Mouse (Mus musculus) yolk sac, embryonic 10.5 days (tissue): Measurements from ENCODE around the gene Nek1.

ENCODE experiments used
- DNase-seq: peaks from one replicate; pipeline ENCODE4 v3.0.0-alpha.2; 2017; ENCODE audit warnings: low spot score

Gene Nek1

GRCm38 (mm10) chr8:60992910-60993638, at the start of gene Nek1:
Gene Nek1 (plus strand): TSS chr8:60993195.
- peak; percentile 99 for DNase-seq

GRCm38 (mm10) chr8:60947503-60947902, 45.5 kb upstream of the Nek1 start:
- peak; percentile 12 for DNase-seq

DNA sequence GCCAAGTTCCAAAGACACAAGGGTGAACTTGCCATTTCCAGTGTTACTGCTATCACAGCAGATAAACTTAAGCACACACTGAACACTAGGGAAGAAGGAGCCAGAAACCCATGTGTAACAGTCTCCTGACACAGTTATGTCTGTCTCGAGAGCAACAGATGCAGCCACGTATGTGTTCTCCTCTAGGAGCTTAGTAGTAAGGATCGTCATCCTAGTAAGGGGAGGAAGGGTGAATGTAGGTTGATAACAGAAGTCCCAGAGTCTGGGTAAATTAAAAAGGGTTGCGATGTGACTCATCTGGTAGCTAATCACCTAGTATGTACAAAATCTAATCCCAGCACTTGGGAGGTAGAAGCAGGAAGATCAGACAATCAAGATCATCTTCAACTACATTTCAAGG, 43.1 kb upstream of the Nek1 start:
- DNase-seq: no peak

DNA sequence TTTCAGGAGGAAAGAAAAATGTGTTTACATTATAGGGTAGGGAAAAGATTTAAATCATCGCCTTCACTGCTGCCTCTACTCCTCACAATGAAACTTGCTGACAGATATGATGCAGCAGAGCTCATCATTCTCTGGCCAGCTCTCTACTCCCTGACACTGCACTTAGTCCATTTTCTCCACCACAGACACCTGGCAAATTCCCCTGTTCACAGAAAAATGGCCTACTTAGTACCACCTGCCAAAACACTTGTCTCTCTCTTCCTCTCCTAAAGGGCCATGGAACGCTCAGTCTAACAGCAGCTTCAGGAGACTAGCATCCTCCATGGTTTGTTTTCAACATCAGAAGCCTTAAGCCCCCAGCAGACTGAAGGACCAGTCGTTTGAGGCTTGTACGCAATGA, 41.7 kb upstream of the Nek1 start:
- no peak for DNase-seq

DNA sequence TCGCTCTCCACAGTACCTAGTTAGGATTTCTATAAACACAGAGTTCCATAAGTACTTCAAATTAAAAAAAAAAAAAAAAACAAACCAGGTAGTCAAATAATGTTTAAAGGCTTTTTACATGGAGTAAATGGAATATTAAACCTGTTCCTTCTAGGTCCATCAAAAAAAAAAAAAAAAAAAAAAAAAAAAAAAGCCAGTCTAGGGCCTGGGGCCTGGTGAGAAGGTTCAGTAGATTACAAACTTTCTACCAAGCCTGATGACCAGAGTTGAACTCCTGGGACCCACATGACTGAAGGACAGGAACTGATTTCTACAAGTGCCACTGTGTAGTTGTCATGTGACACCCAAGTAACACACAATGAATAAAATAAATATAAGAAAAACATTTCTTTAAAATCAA, 41.2 kb upstream of the Nek1 start:
- no peak for DNase-seq

- DNase-seq: no peak
These were observed 40.2 kb upstream of the Nek1 start for GRCm38 (mm10) chr8:60952803-60953202.

GRCm38 (mm10) chr8:60954281-60955014, 38.5 kb upstream of the Nek1 start:
- peak; percentile 71 for DNase-seq

DNA sequence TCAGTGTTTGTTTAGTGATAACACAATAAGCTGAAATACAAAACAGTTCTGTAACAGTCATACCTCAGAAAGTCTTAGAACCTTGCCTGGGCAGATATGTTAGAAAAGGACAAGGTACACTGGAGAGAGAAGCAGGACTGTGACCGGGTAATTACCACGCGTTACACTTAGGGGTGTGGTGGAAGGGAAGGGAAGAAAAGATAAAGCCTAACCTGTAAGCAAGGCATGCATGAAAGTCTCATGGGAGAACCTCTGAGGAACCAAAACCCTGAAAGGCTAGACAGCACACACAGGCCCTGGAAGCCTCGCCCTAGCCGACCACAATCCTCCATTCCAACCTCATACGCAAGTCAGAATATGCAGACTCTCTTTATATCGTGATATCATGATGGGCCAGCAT, 36.1 kb upstream of the Nek1 start:
- DNase-seq: peak; percentile 23

- no peak for DNase-seq
These were observed 30.2 kb upstream of the Nek1 start for GRCm38 (mm10) chr8:60962763-60963162.

DNA sequence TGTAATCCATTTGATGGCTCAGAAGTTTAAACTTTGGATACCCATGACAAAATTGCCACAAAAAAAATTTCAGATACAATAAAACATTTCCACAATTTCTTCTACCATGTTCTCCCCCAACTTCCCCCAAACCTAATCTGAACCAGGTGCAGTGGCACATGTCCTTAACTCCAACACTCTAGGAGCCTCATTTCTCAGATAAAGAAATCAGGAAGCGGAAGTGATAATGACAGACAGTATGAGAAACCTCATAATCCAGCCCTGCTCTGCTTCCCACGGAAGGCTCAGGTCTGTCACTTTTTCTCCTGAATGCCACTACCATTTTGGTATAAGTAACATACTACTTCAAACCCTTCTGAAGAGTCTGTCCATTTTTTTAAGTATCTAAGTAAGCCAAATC, 29.1 kb upstream of the Nek1 start:
- DNase-seq: no peak

- no peak for DNase-seq
These were observed 28.5 kb upstream of the Nek1 start for GRCm38 (mm10) chr8:60964518-60964917.

DNA sequence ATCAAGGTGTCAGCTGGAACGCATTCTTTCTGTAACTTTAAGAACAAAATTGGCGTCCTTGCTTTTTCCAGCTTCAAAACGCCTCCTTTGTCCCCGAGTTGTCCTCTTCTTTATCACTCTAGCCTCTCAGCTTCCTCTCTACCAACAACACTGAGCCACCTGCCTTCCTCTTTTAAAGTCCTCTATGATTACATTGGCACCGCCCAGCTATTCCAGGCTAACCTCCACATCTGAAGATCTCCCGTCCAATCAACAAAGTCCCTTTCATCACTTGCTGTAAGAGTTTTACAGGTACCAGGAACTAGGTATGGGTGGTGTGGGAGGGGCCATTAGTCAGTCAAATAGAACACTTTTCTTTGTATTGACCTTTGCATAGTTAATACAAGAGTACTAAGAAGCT, 27.7 kb upstream of the Nek1 start:
- no peak for DNase-seq

DNA sequence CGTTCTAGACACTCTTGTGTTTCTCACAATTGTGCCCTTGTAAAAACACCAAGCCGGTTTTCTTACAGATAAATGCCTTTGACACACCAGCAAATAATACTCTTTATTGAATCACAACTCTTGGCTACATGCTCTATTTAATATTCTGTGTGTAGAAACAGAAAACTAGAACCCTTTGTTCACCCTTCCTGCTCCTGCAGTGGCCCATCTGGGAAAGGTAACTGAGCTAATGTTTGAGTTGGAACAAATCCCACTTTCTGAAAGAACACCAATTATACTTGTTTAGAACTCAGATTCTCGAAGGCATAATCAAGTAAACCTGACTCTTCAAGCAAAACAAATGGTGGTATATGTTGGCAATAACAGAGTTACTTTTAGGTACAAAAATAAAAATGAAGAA, 27.3 kb upstream of the Nek1 start:
- DNase-seq: no peak

DNA sequence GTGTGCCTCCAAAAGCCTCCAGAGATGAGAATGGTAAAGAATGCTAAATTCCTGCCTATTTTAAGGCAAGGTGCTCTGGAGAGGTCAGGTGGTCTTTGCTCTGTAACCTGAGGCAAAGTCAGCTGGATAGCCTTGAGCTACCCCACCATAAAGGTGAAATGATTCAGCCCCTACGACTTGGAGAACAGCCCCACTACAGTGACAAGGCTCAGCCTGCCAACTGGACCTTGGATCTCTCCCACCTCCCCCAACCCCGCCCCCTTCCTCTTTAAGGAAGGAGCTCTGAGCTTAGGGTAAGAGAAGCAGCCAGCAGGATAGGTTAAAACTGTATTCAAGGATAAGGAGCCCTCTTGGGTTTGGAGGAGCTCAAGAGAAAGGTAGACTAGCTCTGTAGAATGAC, 23.9 kb upstream of the Nek1 start:
- DNase-seq: peak; percentile 26

GRCm38 (mm10) chr8:60971808-60972207, 21.2 kb upstream of the Nek1 start:
- DNase-seq: no peak

DNA sequence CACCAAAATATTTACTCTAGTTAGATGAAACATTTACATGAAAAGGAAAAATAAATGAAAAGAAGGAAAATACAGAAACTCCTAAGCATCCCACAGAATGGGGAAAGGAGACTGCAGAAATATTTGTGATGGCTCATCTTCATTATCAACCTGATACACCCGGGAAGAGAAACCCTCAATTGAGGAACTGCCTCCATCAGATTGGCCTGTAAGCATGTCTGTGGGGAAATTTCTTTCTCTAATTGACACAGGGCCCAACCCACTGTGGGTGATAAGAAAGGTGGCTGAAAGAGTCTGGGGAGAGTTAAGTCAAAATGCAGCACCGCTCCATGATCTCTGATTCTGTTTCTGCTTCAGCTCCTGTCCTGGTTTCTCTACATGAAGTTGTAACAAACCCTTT, 19.5 kb upstream of the Nek1 start:
- no peak for DNase-seq

DNA sequence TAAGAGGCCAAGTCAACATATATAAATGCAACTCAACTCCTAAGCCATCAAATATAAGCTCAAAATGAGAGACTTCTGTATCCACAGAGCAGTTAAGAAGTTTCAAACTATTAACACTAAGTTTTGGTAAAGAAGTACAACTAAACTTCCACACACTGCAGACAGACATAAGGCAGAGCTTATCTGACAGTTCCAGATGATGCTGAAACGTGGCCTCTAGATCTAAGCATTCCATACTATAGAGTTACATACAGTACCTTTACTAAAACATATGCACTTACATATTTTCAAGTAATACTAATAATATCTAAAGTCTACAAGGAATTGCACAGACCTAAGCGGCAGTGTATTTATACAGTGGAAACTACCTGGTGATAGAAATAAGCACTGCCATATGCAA, 18.2 kb upstream of the Nek1 start:
- DNase-seq: no peak

DNA sequence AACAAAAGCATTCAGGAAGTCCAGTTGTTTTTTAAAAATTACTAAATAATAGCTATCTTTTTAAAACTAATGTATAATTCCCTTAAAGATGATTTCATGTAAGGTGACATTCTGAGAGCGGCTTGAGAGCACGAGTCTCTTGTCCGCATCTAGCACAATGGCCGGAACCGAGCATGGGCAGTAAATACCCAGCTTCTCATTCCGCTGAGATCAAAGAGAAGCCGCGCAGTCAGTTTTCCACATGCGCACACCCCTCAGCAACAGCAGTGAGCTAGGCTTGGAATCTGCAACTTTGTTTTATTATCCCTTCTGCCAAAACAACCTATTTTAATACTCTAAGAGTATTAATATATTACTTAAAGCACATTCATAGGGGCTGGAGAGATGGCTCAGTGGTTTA, 16.2 kb upstream of the Nek1 start:
- DNase-seq: no peak

DNA sequence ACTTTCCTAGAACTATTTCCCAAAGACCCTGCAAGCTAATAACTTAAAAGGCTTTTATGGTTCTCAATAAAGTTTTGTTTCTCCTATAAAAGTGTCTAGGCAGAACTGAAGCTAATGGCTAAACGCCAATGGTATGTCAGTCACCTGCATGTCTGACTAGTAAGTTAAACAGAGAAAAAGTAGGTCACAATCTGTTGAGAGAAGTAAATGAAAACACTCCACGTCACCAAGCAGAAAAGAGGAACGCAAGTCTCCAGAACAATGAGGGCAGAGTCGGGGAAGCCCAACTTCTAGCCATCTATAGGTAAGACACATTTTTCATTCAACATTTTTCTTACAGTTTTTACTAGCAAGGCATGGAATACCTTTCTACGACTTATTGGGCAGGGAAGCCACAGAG, 14.5 kb upstream of the Nek1 start:
- no peak for DNase-seq

DNA sequence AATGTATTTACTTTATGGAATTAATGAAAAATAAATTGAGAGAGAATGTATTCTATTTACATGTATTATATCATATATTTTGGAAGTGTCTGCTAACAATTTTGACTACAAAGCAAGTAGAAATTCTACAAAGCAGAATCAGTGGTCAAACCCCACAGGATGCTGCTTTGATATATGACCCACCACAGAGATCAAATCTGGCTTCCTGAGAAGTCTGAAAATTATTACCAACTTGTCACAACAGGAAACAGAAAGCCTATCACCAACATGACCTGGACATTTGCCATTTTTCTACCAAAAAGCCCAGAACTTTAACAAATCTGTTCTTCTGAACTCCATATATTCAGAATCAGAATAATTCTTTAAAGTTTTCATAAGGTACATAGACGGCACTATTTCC, 11.6 kb upstream of the Nek1 start:
- DNase-seq: no peak

GRCm38 (mm10) chr8:60982701-60983687, 10.0 kb upstream of the Nek1 start, which contains the start of gene Clcn3:
Gene Clcn3 (minus strand): TSS chr8:60983300.
- peak; percentile 98 for DNase-seq

DNA sequence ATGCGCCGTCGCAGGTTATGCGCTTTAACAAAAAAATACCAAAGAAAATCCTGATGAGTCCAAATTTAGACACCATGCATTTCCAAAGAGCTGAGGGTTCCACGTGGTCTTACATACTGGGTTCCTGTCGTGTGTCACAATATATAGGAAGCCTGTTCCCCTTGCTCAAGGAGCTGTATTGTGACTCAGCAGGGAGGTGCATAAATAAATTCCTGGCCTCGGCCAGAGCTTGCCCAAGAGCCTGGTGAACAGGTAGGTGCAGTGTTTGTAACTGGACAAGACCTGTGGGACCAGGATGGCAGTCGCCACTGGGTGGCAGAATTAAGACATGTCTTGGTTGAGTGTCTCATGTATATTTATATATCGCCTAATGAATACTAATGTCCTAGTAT, 9.3 kb upstream of the Nek1 start:
- peak; percentile 69 for DNase-seq
